In genomic region chr19:6399285-6400095, GRCm38 (mm10) we compare ENCODE assay signal across 7 mouse cellular contexts. TPM values are rescaled to one million over a fixed set of nuclear protein-coding genes. Genes with fewer than 3 reads are reported as not detected.
DNase-seq lines count a peak whose midpoint lies in the region; TF ChIP-seq lines count a peak whose summit lies in the region.

Gene Rasgrp2 (plus strand): TSS chr19:6399340.

- DNase-seq in CD4-positive, CD25-positive, alpha-beta regulatory T cell, adult 2 months (ENCODE audit: low read depth, low spot score) = peak; percentile 93
- DNase-seq in Muller cell, postnatal 12 days (ENCODE audit: inconsistent ontology term) = peak; percentile 48
- no peak for DNase-seq in forebrain, embryonic 10.5 days (ENCODE audit: extremely low spot score, low spot score)
- DNase-seq in heart, postnatal 36 days = peak; percentile 77 to 83
- DNase-seq in layer of hippocampus, postnatal 10 days (ENCODE audit: low spot score in 2 of 2) = peak in 1 of 2 experiments; percentile 65
- DNase-seq in lung, postnatal 14 days = peak; percentile 78

- H3K9me3 ChIP-seq in forebrain, embryonic 10.5 days = no peaks in the 10 kb centered on the region

- TF ChIP-seq CTCF in small intestine, adult 2 months (IDR thresholded peaks at IDR 0.05; ENCODE audit: extremely low read depth, insufficient read length, insufficient replicate concordance, low read depth, low read length) = no peak

- intact Hi-C loops in heart, postnatal 36 days (cut with DNase I) = loop anchor here (2.0 kb wide), 4 partner anchors 25 to 59 kb away; partner anchors contain the start of gene Map4k2

- peaks cover 63% of the 10 kb centered on the region for H3K4me1 ChIP-seq in forebrain, embryonic 10.5 days
- H3K4me1 ChIP-seq in small intestine, adult 2 months (ENCODE audit: control insufficient read depth, insufficient read depth, insufficient read length, low read length) = peaks cover 11% of the 10 kb centered on the region

- no peak for TF ChIP-seq POLR2A in small intestine, adult 2 months (IDR thresholded peaks at IDR 0.05; ENCODE audit: low read depth, low read length)

- WGBS in forebrain, embryonic 10.5 days = under 1% methylated on average over 77 of the region's 87 CpGs
- WGBS in small intestine, adult 2 months = 2% methylated on average over 86 of the region's 87 CpGs

- H3K4me3 ChIP-seq in forebrain, embryonic 10.5 days = peak within 1 kb of the TSS; percentile 82
- H3K4me3 ChIP-seq in small intestine, adult 2 months (ENCODE audit: low read depth, low read length) = peak within 1 kb of the TSS; percentile 71

- H3K27me3 ChIP-seq in forebrain, embryonic 10.5 days (ENCODE audit: poor library complexity, severe bottlenecking) = peaks cover 73% of the 10 kb centered on the region
- peaks cover 30% of the 10 kb centered on the region for H3K27me3 ChIP-seq in small intestine, adult 2 months (ENCODE audit: control insufficient read depth, insufficient read depth, low read length)

- H3K36me3 ChIP-seq in forebrain, embryonic 10.5 days (replicated peaks) = no peaks in the 10 kb centered on the region
- no peaks in the 10 kb centered on the region for H3K36me3 ChIP-seq in small intestine, adult 2 months (ENCODE audit: control insufficient read depth, insufficient read depth, low read length)

- peak within 1 kb of the TSS; percentile 88 for H3K27ac ChIP-seq in forebrain, embryonic 10.5 days
- peak within 1 kb of the TSS; percentile 35 for H3K27ac ChIP-seq in small intestine, adult 2 months (ENCODE audit: insufficient read depth, low read depth, low read length)

RNA-seq across cellular contexts. Expression of gene Rasgrp2, which starts in this region (rescaled TPM):
- 15.6 and 17.0 TPM in 2 replicates for polyA plus RNA-seq in forebrain, embryonic 10.5 days (2016; fragmentation: Nextera tagmentation; extraction: Ambion mirVana)
- 10 to 100 TPM; 38.8 to 57.2 TPM for total RNA-seq in heart, postnatal 36 days (2021)
- total RNA-seq in layer of hippocampus, postnatal 10 days (2021) = 10 to 100 TPM; 93.5 to 99.9 TPM
- 38.3 and 40.9 TPM in 2 replicates for polyA plus RNA-seq in small intestine, adult 2 months (2012; rRNA removed)
